Mouse (Mus musculus) urinary bladder, postnatal 10 days (tissue): Measurements from ENCODE around the gene Slc25a3.

ENCODE experiments used
- DNase-seq: peaks from one replicate; pipeline ENCODE4 v3.0.0; 2022; ENCODE audit warnings: low spot score

Gene Slc25a3

GRCm38 (mm10) chr10:91123828-91124822, at the start of gene Slc25a3:
Slc25a3 (minus strand) TSS chr10:91124059.
- DNase-seq = peak; percentile 96

GRCm38 (mm10) chr10:91172329-91173100, 48.7 kb upstream of the Slc25a3 start:
- DNase-seq = no peak

- DNase-seq = peak; percentile 60
These were observed 47.8 kb upstream of the Slc25a3 start for GRCm38 (mm10) chr10:91171455-91172328.

GRCm38 (mm10) chr10:91171041-91171440, 47.2 kb upstream of the Slc25a3 start:
- no peak for DNase-seq

- DNase-seq = peak; percentile 56
These were observed 46.5 kb upstream of the Slc25a3 start for GRCm38 (mm10) chr10:91170143-91170941.

GRCm38 (mm10) chr10:91169414-91170065, 45.7 kb upstream of the Slc25a3 start:
- DNase-seq = no peak

- DNase-seq = no peak
These were observed 43.5 kb upstream of the Slc25a3 start for GRCm38 (mm10) chr10:91167352-91167751.

- DNase-seq = no peak
These were observed 43.0 kb upstream of the Slc25a3 start for GRCm38 (mm10) chr10:91166890-91167289.

GRCm38 (mm10) chr10:91165850-91166249, 42.0 kb upstream of the Slc25a3 start:
- no peak for DNase-seq

- DNase-seq = no peak
These were observed 40.6 kb upstream of the Slc25a3 start for GRCm38 (mm10) chr10:91164491-91164890.

GRCm38 (mm10) chr10:91162511-91163163, 38.8 kb upstream of the Slc25a3 start:
- DNase-seq = no peak

- no peak for DNase-seq
These were observed 38.2 kb upstream of the Slc25a3 start for GRCm38 (mm10) chr10:91162077-91162476.

- no peak for DNase-seq
These were observed 37.1 kb upstream of the Slc25a3 start for GRCm38 (mm10) chr10:91161006-91161405.

GRCm38 (mm10) chr10:91158442-91158841, 34.6 kb upstream of the Slc25a3 start:
- DNase-seq = no peak

- no peak for DNase-seq
These were observed 32.5 kb upstream of the Slc25a3 start for GRCm38 (mm10) chr10:91156338-91156737.

GRCm38 (mm10) chr10:91153894-91154503, 30.1 kb upstream of the Slc25a3 start:
- no peak for DNase-seq

GRCm38 (mm10) chr10:91145413-91145812, 21.6 kb upstream of the Slc25a3 start:
- DNase-seq = no peak

- no peak for DNase-seq
These were observed 19.7 kb upstream of the Slc25a3 start for GRCm38 (mm10) chr10:91143313-91144230.
